Mouse (Mus musculus): ENCODE results near the gene Fgf2.

- TF ChIP-seq CTCF (IDR thresholded peaks at IDR 0.05; ENCODE audit: extremely low read depth, insufficient read depth, insufficient read length, insufficient replicate concordance) (no peak), POLR2A (IDR thresholded peaks at IDR 0.05; ENCODE audit: low read depth, low read length) (no peak)
Measured at GRCm38 (mm10) chr3:37443409-37443808, 95.3 kb downstream of the Fgf2 start.

All from spleen, adult 2 months (tissue).